Mouse (Mus musculus) ovary, adult 2 months (tissue): ENCODE results near the gene Mageb3. TPM values are rescaled to one million over a fixed set of nuclear protein-coding genes. Genes with fewer than 3 reads are reported as not detected.

Experiments
- polyA plus RNA-seq: library from polyadenylated mRNA; depleted of rRNA; stranded (reverse); fragments of >200 nt; gene quantifications from 2 replicates; pipeline ENCODE4 v1.2.3, GENCODE M21; 2012; rRNA removed

The Mageb3 gene
- not detected in 2 replicates for polyA plus RNA-seq

DNA sequence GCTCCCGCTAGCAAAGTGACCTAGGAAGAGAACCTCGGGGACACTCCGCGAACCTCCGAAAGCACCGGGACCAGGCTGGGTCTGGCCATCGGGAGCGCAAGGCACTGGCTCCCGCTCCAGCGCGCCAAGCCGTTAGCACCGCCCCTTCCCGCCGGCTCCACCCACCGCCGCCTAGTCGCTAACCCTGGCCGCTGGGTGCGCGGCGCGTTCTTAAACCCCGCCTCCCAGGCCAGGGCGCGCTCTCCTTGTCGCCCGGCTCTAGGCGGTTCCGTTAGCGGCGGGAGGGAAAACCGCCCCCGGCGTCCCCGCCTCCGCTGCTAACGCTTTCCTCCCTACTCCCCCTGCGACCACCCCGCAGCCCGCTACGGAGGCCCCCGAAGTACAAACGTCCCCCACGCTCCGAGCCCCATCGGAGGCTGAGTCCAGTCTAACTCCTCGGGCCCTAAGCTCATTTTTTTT, at the start of gene Mageb3, which contains the start of gene Ctdspl2:
Mageb3 (minus strand) TSS at position 328 of the 459 bp plus-strand sequence.
Ctdspl2 (plus strand) TSS at position 237 of the 459 bp plus-strand sequence.

Other genes starting within 250 kb of the Mageb3 start
- 122 and 129 TPM in 2 replicates for gene Frmd5, start 149.0 kb downstream of the Mageb3 start, polyA plus RNA-seq
- 31.9 and 44.9 TPM in 2 replicates for gene Casc4, start 89.1 kb downstream of the Mageb3 start, polyA plus RNA-seq
- 4.5 and 5.6 TPM in 2 replicates for gene Ctdspl2, start 91 bp downstream of the Mageb3 start, polyA plus RNA-seq
- gene Eif3j1, start 72.5 kb upstream of the Mageb3 start, polyA plus RNA-seq = 5.6 and 7.1 TPM in 2 replicates
- gene Spg11, start 162.3 kb upstream of the Mageb3 start, polyA plus RNA-seq = 9.5 and 11.8 TPM in 2 replicates
- 290 and 301 TPM in 2 replicates for gene B2m, start 191.6 kb upstream of the Mageb3 start, polyA plus RNA-seq
- not detected in 2 replicates for gene Trim69, start 204.6 kb upstream of the Mageb3 start, polyA plus RNA-seq
- 1.7 and 2.3 TPM in 2 replicates for gene Patl2, start 230.1 kb upstream of the Mageb3 start, polyA plus RNA-seq
- not detected in 2 replicates for gene Terb2, start 230.2 kb upstream of the Mageb3 start, polyA plus RNA-seq